Mouse (Mus musculus) G1E-ER4 (cell line): ENCODE data around the gene Dtx3. TPM values are rescaled to one million over a fixed set of nuclear protein-coding genes. Genes with fewer than 3 reads are reported as not detected.

Source experiments
- GATA1 ChIP-seq: IDR thresholded peaks from one replicate; pipeline ENCODE4 v1.8.0; 2012; ENCODE audit warnings: low read length, inconsistent platforms
- polyA plus RNA-seq: library from polyadenylated mRNA; stranded (reverse); fragments of >175 nt; gene quantifications from 2 replicates; pipeline ENCODE4 v1.2.3, GENCODE M21; 2012

Gene Dtx3
- polyA plus RNA-seq, 1 experiment, result 155 TPM

GRCm38 (mm10) chr10:127193011-127193410, 2.5 kb downstream of the Dtx3 start:
- no peak for TF ChIP-seq GATA1

DNA sequence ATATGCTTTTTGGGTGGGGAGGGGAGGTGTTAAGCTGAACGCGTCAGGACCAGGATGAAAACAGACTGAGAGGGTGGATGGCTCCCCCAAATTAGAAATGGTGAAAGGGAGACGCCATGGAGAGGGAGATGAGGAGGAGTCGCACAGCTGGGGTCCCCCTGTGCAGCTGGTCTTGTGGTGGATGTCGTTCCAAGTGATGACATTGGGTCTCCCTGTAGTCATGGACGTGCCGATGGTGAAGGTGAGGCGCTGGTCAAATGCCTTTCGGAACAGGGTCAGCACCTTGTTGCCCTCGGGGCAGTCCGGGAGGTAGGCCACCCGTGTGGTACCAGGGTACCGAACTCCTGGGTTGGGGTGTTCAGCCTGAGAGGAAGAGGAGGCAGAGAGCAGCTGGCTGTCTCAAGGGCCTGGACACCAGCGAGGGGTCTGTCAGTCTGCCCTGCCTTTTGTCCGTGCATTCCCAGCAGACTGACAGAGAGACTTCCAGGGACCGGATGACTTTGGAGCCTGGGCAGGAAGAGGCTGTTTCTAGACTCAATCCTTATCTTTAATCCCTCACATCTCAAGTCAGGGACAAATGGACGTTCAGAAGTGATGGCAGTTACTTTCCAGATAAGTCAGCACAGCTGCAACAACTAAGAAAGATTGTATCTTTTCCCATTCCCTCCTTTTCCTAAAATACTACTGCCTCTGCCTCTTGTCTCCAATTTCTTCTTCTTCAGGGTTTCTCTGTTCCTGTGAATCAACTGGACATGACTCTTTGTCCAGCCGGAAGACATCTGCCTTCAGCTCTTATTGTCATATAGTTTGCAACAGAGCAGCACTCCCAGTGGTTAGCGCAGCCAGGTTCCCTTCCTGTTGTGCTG, 4.1 kb downstream of the Dtx3 start:
- TF ChIP-seq GATA1, result peak; percentile 40

- no peak for TF ChIP-seq GATA1
Observed at GRCm38 (mm10) chr10:127190398-127191190, 4.9 kb downstream of the Dtx3 start.

DNA sequence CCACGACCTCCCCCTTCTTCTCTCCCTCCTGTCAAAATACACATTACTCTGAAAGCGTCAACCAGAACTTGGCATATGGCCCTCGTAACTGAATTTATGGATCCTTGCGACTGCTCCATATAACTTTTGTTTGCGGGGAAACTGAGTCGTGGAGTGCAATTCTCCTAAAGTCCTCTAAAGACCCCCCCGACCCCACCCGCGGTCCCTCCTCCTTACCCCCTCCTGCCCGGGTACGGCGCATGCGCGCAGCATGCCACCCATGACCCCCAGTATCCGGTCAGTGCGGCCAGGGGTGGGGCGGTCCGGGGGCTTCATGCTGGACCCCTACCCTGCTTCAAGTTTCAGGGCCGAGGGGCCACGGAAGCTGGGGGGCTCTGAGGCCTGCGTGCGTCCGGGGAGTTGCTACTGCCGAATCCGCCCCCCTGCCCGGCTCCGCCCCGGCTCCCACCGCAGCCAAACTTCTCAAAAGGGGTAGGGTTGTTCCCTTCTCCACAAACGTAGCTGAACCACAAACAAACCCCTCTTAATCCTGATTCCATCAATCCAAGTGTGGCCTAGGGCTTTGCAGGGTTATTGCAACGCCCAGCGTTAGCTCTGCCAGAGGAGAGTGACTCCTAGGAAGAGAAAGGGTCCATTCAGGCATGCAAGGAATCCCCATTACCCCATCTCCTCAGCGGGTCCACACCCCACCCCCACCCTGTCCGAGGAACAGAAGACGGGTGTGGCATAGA, 5.7 kb downstream of the Dtx3 start, which contains the start of gene Arhgef25:
TSS of gene Arhgef25 (minus strand) at position 433 of the 731 bp plus-strand sequence.
- no peak for TF ChIP-seq GATA1

DNA sequence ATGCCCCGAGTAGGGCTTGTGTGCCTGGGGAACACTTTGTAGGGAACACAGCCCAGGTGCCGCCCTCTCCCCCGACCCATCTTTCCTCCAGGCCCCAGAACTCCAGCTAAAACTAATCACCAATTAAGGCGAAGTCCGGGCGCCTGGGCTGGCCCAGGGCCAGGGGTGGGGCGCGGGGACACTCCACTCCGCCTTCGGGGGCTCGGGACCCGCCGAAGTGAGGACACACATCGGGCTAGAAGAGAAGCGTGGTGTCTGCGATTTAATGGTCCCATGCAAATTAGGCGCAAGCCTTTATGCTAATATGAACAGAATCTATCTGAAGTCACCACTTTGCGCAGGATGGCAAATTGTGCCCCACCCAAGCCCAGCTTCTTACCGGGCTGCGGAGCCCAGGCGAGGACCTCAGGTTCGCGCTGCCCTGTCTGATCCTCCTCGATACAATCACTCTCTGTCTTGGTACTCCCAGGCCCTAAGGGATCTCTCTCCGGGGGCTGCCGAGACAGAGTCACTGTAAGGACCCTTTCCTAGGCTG, 6.3 kb downstream of the Dtx3 start:
- TF ChIP-seq GATA1, result no peak

DNA sequence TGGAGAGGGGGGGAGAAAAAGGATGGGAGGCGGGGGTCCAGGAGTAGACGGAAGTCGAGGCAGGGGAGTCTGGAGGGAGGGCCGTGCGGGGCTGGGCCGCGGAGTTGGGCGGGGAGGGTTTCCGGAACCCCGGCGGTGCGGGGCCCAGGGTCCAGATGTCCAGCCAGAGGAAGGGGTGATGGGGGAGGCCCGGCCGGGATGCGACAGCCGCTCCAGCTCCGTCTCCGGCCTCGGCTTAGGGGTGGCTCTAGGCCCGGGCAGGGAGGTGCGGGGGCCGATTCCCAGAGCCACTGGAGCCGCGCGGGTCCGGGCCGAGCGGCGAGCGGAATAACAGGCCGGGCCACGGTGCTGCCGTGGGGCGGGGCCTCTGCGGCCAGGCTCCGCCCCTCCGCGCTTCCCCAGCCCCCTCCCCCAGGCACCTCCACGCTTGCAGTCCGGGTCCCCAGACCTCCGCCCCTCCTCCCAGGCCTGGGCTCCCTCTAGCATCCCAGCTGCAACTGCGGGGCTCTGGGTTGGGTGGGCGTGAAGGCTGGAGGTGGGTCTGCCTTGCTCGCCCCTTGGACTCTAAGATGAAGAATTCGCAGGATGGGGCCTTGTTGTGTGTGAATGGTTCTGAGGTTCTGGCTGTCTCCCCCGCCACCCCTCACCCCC, 6.9 kb downstream of the Dtx3 start:
- no peak for TF ChIP-seq GATA1

DNA sequence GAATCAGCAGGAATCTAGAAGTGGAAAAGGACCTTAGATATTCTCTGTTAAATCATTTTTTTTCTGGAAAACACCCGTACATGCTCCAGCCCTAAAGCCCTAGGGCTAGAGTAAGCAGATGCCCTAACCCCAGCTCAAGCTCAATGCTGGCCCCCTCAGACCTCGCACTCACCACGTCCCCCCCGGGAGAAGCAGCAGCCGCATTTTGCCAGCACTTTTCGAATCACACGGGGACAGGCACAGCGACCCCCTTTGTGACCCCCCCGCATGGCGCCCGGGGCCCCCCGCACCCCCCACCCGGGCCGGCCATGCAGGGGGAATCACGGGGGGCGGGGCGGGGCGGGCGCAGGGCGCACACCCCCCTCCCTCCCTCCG, 7.5 kb downstream of the Dtx3 start:
- no peak for TF ChIP-seq GATA1

DNA sequence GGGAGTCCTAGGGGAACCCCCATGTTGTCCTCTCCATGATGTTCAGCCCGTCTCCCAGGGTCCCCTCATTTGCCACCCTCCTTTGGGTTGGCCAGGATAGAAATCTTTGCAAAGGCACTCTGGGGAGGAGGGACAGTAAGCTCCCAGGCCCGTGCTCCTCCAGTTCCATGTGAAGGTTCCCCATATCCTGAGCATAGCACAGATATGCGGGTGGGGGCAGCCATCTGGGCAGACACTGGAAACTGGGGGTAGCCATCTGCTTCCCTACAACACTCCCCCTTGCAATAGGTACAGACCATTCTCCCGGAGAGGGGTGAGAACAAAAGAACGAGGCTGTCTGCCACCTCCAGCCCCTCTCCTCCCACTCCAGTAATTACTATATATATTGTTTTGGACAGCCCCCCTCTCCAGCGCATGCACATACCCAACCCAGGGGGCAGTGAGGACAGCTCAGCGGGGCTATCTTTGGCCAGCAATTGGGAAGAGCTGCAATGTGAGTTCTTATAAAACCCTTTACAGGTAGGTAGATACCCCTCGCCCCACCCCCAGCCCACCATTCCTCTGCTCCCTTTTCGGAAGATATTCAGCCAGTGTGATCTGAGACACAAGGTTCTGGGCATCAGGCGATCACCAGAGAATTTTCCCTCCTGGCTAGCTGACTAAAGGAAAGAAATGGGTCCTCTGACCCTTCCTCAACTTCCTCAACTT, 8.0 kb downstream of the Dtx3 start:
- TF ChIP-seq GATA1, result no peak

GRCm38 (mm10) chr10:127186451-127186850, 9.1 kb downstream of the Dtx3 start:
- no peak for TF ChIP-seq GATA1

DNA sequence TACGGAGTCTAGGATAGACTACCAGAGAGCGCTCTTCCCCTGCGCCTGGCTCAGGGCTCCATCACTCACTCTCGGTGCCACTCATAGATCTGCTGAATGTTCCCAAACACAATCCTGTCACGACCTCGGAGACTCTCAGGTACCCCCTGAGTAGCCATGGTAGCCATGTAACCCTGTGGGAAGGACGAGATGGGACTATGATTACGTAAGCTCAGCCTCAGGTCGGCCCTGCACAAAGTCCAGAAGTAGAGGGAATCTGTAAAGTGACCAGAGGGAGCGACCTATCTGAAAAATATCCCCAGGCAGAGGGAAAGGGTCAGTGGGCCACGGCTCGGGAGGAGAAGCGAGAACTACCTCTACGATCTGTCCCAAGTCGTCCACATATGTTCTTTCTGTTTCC, 10.0 kb downstream of the Dtx3 start:
- no peak for TF ChIP-seq GATA1

DNA sequence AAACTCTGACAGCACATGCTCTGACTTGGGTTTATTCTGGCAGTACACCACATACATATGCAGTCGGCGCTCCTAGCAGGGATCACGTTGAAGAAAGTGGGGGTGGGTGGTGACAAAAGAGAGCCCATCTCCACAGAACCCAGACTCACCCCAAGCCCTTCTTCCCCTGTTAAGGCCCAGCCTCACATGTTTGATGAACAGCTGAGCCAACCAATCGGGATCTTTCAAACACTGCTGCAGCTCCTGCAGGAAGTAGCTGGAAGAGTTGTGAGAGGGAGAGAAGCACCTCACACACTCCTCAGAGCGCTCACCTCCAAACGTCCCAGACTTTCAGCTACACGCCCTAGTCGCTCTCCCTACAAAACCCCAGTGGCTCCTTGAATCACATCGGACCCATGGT, 10.4 kb downstream of the Dtx3 start:
- no peak for TF ChIP-seq GATA1

GRCm38 (mm10) chr10:127183759-127184158, 11.8 kb downstream of the Dtx3 start:
- no peak for TF ChIP-seq GATA1

DNA sequence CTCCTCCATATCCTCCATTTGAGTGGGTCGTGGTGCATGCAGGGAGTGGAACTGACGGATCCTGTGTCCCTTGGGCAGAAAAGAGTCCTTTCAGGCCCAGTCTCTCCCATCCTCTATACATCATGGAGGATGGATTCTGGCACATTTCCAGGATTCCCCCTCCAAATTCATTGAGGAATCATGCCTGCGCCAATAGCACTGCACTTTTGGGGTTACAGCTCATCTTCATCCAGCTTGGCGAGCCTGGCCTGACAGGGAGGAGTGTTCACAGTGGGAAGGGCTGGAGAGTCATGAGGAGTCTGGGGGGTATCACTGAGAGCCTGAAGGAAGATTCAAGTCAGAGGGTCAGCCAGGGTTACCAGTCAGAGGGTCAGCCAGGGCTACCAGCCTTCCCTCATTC, 12.9 kb downstream of the Dtx3 start:
- no peak for TF ChIP-seq GATA1

GRCm38 (mm10) chr10:127181566-127181965, 14.0 kb downstream of the Dtx3 start:
- TF ChIP-seq GATA1, result no peak

DNA sequence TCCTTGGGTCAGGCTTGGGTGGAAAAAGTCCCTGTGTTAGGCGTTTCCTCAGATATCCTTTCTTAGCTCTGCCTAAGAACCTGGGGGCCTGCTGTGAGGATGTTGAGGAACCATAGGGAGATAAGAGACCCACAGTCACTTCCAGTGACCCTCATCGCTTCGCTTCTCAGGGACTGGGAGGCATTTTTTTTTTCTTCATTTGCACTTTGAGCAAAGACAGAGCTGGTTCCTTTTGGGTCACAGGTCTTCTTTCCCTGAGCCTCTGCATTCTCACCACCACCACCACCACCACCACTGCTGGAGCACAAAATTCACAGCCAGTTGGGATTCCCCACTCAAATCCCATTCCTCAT, 14.9 kb downstream of the Dtx3 start:
- no peak for TF ChIP-seq GATA1
